Mouse (Mus musculus): ENCODE results near the gene Ppp1r37.

The Ppp1r37 gene

DNA sequence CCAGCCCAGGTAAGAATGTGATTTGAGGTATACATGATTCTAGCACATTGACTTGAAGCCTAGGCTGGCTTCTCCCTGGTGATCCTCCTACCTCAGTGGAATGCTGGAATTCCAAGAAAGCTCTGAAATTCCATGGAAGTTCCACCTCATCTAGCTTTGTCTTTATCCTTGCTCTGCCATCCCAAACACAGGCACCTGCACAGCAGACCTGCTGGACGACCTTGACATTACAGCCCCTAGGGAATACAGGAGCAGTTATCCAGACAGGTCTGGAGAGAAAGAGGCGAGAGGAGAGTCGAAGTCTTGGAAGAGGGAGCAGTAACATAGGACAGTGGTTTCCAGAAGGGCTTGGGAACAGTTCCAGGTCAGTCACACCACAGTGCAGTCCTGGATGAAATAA is 6.8 kb upstream of the Ppp1r37 start:
- DNase-seq: no peak

DNA sequence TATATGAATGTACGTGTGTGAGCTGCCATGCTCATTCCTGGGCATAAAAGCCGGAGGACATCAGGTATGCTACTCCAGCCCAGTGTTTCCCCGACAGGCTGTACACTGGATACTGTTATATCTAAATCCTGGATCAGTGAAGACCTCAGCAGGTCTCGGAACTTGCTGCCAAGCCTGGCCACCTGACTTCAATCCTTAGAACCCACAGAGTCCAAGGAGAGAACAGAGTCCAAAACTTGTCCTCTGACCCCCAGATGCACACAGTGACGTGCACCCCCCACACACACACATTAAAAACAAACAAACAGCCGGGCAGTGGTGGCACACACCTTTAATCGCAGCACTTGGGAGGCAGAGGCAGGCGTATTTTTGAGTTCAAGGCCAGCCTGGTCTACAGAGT is 4.5 kb upstream of the Ppp1r37 start:
- DNase-seq: no peak

DNA sequence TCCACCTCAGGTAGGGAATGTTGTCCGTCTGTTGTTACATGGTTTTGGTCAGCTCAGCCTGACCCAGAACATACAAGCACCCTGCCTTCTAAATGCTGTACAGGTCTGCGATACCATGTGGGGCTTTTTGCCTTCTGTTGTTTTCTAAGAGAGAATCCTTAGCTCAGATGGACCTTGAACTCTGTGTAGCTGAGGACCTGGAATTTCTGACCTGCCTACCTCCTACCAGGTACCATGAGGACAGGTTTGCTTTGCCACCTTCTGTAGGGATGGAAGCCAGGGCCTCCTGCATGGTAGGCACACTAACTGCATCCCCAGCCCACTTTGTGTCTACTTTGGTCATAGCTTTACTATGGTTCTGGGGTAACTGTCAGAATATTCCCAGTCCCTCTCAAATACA is 2.9 kb upstream of the Ppp1r37 start:
- no peak for DNase-seq

GRCm38 (mm10) chr7:19564455-19564854 is 1.6 kb upstream of the Ppp1r37 start:
- DNase-seq: peak; percentile 35 to 42

DNA sequence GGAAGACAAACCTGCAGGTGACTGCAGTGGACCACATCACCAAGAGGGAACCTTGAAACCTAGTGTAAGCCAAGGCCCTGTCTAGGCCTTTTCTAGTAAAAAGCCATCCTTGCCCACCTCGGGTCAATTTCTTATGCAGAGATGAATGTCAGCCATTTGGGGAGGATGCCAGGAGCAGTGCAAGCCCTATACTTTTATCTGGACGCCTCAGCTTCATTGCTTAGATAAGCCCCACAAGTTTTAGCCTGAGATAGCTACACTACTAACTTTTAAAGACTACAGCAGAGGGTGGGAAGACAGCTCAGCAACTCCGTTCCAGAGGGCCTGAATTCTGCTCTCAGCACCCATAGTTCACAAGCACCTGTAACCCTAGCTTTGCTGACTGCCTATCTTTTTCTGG is 1.0 kb upstream of the Ppp1r37 start:
- no peak for DNase-seq

GRCm38 (mm10) chr7:19561765-19562642 is 872 bp downstream of the Ppp1r37 start:
- peak; percentile 97 for DNase-seq

GRCm38 (mm10) chr7:19561431-19561764 is 1.5 kb downstream of the Ppp1r37 start:
- no peak for DNase-seq

DNA sequence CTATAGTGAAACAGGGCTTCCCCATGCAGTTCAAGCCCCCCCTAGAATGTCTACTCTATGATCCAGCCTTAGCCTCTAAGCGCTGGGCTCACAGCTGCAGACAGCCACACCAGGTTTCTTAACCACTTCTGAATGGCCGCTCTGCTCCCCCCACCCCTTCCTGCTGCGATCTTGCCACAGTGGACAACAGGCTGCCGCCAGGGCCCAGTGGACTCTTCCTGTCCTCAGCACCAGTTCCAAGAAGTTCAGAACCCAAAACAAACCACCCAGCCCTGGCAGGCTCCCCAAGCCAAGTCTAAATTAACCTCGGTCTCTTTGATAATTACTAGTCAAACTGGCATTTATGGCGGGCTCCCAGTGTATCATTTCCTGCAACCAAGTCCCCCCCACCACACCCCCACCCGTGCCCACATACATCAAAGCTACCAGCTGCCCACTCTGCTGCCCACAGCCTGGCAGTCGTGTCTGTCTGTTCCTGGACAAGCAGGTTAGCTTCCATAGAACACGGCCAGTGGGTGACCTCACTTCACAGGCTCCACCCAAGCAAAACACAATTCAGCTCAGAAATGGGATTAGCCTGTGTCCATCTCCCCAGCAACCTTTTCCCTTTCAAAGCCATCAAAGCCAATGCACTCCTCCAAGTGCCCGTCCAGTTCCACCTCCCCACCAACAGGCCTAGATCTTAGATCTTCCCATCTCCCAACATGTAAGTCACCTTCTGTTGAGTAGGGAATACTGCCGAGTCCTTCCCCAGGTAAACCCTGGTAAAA is 2.2 kb downstream of the Ppp1r37 start:
- DNase-seq: peak in 1 of 2 experiments; percentile 39

GRCm38 (mm10) chr7:19558965-19559364 is 3.9 kb downstream of the Ppp1r37 start:
- peak; percentile 48 to 65 for DNase-seq

DNA sequence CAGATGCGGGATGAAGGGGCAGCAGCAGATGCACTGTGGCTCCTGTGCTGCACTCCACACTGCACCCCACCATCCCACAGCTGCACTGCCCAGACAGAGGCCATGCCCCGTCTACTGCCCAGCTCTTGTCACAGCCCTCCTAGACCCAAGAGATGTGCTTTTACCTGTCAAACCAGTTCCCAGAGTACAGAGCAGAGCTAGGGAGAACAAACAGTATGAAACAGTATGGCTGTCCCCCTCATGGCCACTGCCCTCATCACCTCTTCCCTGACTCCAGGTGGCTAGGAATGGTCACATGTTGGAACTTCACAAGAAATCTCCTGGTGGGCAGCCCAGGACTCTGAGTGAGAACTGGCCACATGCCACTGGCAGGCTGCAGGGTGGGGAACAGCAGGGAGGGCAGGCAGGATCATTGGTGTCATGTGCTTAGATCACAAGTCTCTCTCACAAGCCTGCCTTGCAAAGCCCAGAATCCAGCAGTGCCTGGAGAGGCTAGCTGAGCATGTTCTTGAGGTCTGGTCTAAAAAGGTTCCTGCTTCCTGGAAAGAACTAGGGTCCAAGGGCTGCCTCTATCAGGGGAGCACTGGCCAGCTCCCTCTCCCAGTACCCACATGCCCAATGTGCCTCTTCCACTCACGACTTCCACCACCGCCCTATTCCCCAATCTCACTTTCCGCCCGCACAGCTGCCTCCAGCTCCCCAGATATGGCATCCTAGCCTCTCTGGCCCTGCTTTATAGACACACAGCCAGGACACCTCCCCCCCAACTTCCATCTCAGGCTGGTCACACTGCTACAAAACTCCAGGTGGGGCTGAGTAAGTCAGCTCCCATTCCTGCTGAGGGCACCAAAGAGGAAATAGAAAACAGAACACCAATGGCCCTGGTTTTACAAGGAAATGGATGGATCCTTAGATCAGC is 4.6 kb downstream of the Ppp1r37 start:
- DNase-seq: no peak

GRCm38 (mm10) chr7:19557086-19557485 is 5.8 kb downstream of the Ppp1r37 start:
- peak; percentile 28 to 34 for DNase-seq

- no peak for DNase-seq
Measured at GRCm38 (mm10) chr7:19554168-19554567, 8.7 kb downstream of the Ppp1r37 start.

DNA sequence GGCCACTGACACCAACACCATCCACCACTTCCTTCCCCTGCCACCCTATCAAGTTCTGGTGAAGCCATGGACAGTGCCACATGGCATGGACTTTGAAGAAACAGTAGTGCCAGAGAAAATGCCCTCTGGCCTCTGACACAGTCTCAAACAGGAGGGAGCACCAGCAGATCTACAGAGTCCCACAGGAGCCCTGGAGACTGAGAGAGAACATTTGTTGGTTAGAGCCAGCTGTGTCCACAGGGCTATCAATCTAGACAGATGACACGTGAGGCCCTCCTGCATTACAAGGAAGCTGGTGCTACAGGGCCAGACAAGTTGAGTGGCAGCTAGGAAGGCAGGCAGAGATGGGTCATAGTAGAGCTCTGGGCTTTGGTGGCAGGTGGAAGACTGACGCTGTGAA is 10.4 kb downstream of the Ppp1r37 start:
- DNase-seq: no peak

GRCm38 (mm10) chr7:19551634-19552033 is 11.2 kb downstream of the Ppp1r37 start:
- DNase-seq: no peak

DNA sequence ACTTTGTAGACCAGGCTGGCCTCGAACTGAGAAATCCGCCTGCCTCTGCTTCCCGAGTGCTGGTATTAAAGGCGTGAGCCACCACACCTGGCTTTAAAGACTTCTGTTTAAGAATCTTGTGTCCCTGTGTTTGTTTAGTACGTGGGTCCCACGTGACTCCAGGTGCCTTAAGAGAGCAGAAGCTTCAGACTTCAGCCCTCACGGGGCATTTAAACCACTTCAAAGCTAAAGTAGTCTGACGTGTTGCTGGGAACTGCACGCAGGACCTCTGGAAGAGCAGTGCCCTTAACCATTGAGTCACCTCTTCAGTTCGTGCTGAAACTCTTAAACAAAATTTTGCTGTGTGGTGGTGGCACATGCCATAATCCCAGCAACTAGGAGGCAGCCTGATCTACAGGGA is 13.5 kb downstream of the Ppp1r37 start:
- no peak for DNase-seq

DNA sequence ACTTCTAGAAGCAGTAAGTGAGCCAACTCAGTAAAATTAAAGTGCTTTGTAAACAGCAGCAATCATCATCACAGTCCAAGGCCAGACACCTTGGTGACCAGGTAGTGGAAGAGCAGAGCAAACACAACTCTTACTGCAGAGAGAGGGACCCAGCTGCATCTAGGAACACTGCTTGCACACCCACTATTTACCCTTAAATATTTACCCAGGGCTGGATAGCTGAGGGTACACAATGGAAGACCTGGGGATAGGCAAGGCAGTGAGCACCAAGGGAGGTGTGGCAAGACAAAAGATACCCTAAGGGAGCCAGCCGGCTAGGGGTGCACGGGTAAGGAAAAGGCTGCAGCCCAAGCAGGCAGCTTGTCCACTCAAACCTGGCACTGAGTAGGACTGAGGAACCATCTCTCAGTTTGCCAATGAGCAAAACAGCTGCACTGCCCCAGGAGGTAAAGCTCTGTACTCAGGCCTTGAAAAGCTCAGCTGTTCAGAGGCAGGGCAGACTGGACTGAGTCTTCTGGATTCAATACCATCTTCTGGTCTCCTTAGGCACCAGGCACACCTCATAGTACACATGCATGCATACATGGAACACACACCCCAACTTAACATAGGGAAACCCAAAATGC is 15.4 kb downstream of the Ppp1r37 start:
- no peak for DNase-seq

- no peak for DNase-seq
Measured at GRCm38 (mm10) chr7:19546007-19546406, 16.9 kb downstream of the Ppp1r37 start.

DNA sequence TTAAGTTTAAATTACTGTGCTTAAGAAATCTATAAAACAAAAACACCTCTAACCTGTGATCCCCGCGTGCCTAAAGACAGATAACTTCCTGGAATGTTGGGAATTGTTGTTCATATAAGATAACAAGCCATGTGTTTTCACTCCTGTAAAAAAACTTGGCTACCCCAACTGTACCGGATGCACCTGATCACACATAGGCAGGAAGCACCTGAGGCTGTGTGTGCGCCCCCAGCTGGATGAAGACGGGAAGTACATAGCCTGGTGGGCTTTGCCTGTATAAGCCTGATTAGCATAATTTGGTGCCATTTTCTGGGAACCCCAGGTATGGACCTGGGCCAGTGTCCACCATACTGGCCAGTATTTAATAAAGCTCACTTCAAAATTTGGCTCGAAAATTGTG is 19.3 kb downstream of the Ppp1r37 start:
- peak in 1 of 2 experiments; percentile 56 for DNase-seq

DNA sequence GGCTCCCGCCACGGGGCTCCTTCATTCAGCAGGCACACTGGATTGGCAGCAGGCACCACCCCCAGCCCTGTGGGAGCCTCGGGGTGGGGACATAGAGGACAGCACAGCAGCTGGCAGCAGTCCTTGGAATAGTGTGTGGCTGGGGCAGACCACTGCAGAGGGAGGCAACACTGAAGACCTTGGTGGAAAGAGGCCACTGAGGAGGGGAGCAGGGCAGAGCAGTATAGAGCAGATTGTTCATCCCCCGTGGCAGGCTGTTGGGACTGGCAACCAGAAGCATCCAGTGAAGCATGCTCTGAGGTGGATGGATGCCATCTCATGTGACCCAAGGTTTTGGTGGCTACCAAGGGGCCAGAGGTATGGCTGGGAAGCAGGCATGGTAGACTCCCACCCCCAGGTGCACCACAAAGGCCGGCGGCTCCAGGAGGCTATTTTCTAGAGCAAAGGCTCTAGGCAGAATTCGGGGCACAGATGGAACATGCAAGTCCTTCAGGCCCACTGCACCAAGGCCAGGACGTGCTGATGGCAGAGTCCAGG is 20.7 kb downstream of the Ppp1r37 start:
- peak; percentile 82 to 89 for DNase-seq

GRCm38 (mm10) chr7:19541681-19542154 is 21.2 kb downstream of the Ppp1r37 start:
- peak in 1 of 2 experiments; percentile 44 for DNase-seq

DNA sequence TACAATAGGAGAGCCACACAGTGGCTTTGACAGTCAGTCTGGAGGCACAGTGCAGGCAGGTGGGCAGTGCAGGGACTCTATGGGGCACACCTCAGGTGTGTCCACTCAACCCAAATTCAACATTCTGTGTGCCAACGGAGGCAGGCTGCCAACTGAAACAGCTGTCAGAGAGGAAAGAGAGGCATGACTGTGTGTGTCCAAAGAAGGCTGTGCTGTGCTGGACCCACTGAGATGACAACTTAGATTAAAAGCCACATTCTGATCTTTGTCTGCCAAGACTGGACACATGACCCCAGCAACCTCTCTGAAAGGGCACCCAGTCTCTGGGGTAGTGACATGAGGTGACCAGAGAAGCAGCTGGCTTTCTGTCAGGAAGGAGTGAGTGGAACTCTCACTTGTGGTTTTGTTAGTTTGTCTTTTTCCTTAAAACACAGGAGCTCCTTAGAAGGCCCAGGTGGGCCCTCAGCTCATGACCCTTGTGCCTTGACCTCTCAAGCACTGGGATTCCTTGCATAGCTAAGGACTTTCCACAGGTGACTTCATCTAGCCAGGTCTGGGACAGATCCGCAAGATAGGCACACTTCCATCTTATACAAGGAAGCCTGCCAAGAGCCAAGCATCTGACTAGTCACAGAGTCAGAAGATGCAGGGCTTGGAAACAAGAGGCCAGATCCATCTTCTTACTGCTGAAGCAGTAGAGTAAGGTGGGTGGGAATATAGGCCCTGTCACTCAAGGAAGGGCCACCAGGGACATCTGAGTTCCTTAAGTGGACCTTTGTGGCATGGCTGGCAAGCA is 21.9 kb downstream of the Ppp1r37 start:
- DNase-seq: peak; percentile 65

Measured in cerebellum, postnatal 10 days (tissue).